Mouse (Mus musculus) WW6 (cell line): Measurements from ENCODE around the gene Lbh.

Experiments
- DNase-seq: peaks from one replicate; pipeline ENCODE4 v3.0.0-alpha.2; 2013; ENCODE audit warnings: low read depth, low spot score

Gene Lbh

GRCm38 (mm10) chr17:72938871-72939568 is 20.9 kb downstream of the Lbh start:
- DNase-seq, result no peak

- DNase-seq, result no peak
Observed at GRCm38 (mm10) chr17:72939569-72939899, 21.4 kb downstream of the Lbh start.

- DNase-seq, result no peak
Observed at GRCm38 (mm10) chr17:72944368-72944767, 26.3 kb downstream of the Lbh start.

DNA sequence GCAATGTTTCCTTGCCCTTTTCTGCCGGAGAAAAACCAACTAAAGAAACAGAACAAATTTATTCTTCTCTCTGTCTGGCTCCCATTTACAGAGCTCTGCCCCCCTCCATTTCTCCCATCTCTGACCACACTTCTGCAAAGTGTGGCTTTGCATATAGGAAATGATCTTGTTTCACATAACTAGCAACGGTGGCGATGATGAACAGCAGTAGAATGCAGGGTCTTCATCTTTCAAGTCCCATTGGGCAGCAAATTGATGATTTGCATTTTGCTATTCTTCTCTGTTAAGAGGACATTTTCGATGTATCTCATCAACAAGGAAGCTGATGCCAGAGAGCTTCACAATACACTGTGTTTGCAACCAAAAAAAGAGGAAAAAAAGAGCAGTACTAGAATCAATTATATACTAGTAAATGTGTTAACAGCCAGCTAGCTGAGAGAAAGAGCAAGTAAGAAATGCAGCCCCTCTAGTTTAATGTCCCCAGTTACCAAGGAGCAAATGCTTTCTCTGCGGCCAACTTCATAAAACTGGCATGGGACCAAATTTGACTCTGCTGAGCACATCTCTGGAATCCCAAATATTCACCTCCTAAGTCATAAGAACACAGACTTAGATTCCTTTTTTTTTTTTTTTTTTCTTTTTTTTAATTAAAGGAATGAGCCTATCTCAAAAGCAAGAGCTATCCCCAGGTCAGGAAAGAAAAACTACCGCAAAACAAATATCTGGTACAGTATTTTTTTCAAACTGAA is 29.2 kb downstream of the Lbh start:
- no peak for DNase-seq

DNA sequence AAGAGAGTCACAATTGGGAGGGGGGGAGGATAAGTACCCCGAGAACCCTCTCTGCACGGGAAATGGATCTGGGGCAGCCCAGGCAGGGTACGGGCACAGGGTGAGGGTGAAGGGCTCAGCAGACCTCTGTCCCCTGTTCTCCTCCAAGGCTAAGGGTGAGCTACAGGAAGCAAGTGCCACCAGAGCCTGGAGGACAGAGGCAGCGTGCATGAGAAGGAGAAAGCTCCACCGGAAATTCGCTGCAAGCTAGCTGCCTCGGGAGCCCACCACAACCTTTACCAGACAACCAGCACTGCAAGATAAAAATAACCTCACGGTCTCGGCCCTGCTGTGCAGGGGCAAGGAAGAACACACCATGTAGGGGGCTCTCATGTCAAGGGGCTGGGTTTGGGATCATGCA is 30.0 kb downstream of the Lbh start:
- DNase-seq, result no peak

GRCm38 (mm10) chr17:72949247-72949701 is 31.2 kb downstream of the Lbh start:
- no peak for DNase-seq

GRCm38 (mm10) chr17:72951331-72951730 is 33.2 kb downstream of the Lbh start:
- DNase-seq, result no peak

GRCm38 (mm10) chr17:72953811-72954685 is 35.9 kb downstream of the Lbh start:
- no peak for DNase-seq

DNA sequence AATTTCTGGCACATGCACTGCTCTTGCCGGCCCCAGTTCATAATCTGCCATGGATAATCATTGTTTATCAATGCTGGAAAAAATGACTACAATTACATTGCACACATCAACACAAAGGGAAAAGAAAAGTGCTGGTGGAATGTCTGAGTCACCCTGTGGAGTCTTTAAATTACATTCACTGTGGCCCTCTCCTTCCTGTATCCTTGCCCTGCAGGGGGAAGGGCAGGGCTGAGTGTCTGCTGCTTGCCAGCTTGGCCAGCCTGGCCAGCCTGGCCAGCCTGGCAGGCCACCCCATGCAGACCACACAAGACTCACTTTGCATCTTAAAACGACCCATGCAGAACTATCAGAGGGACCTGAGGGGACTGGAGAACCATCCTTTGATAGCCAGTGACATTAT is 37.4 kb downstream of the Lbh start:
- no peak for DNase-seq

DNA sequence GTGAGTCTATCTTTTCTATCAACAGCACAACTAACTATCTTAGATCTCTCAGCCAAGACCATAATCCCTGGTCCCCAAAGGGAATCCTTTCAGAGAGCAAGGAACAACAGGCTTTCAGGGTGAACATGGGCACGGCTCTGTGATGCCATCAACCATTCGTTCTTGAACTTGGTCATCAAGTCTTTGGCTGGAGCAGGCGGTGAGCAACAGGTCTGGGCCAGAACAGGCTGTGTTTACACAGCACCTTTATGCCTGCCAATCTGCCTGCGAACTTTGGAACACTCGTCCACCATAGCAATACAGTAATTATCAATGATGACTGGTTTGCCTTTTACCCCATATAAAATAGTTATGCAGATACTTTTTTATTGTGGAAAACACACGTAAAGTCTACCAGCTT is 38.9 kb downstream of the Lbh start:
- DNase-seq, result no peak

DNA sequence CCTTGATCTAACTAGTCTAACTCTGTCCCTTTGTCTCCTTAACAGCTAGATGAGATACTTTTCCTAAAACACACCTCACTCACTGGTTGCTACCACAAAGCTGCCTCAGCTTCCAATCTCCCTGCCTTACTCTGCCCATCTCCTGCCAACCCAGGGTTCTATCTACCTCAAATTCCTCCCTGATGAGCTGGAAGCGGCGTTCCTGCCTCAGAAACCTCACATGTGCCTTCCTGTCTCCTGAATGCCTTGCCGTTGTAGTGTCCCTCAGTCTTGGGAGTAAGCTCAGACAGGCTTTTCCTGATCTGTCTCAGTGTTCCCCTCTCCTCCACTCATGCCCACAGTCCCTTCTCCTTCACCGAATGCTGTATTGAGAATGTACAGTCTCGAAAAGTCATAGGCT is 40.8 kb downstream of the Lbh start:
- no peak for DNase-seq

DNA sequence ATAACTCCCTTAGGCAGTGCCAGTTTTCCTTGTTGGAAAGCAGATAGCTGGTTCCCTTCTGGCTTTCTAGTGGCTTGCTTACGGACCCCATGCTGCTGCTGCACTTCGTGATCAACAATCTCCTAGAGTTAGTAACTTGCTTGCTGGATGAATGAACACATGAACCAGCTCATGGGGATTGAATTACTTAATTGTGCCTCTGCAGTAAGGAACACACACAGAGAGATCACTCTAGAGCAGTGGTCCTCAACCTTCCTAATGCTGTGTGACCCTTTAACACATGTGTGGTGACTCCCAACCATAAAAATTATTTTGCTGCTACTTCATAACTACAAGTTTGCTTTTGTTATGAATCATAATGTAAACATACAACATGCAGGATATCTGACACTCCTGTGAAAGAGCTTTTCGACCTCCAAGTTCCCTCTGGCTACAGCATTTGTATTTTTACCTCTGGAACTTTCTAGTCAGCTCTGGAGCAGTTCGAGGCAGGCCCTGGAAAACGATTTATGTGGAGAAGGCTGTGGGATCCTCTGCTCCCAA is 41.5 kb downstream of the Lbh start:
- no peak for DNase-seq

GRCm38 (mm10) chr17:72960243-72960642 is 42.1 kb downstream of the Lbh start:
- DNase-seq, result no peak

GRCm38 (mm10) chr17:72960873-72961272 is 42.8 kb downstream of the Lbh start:
- no peak for DNase-seq

DNA sequence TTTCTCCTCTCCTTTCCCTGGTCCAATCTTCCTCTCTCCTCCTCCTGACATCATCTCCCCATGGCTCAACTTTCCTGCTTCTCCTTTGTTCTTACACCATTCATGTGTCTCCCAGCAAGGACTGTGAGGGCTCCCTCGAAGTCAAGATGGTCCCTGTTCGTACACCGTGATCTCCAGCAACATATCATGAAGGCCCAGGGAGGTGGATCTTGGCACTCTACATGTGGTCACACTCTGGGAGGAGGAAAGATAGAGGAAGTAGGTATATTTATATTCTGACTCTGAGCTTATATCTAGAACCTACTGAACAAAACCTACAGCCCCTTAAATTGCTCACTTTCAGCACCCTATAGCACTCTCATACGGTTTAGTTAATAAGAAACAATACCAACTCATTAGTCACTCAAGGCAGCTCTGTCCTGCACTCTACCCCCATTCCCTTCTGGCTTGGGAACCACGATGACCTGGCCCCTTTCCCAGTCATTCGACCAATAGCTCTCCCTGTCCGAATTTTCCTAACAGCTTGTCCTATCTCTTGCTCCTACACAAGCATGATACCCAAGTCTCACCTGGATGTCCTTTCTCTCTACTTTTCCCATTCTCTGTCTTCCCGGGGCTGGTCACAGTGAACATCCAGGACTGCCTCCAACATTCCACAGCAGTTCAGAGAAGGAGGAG is 44.0 kb downstream of the Lbh start:
- no peak for DNase-seq

- no peak for DNase-seq
Observed at GRCm38 (mm10) chr17:72965687-72966086, 47.6 kb downstream of the Lbh start.

DNA sequence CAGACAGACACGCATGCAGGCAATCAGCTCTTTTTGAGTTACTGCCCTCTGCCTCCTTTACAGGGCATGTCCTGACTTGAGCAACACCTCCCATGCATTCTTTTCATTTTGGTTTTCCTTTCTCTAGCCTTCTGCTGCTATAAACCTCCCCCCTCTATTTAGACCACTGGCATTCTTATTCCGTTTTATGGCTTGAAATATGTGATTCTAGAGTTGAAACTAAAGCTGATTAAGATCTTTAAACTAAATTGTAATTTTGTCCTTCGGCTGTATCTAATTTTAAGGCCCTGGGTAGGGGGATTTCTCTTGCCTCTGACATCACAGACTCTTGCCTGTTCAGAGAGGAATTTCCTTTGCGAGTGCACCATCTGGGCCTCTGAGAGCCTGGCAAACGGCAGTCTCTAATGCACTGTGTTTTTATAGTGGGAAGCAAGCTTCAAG is 48.0 kb downstream of the Lbh start:
- no peak for DNase-seq

DNA sequence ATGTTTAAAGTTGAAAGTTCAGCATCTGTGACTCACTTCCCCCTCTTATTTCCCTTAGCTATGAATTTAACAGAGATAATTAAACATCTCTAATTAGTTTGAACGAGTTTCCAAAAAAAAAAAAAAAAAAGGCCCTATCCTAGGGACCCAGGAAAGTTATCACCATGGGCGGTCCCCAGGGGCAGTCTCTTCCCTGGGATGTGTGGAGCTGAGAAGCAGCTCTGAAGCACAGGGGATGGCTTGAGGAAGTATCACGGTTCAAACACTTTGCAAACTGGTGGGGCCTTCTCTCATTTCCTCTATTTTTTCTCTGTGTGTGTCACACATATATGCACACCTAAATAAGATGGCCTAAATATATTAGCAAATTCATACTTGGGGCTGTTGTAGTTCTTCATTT is 48.8 kb downstream of the Lbh start:
- DNase-seq, result no peak

DNA sequence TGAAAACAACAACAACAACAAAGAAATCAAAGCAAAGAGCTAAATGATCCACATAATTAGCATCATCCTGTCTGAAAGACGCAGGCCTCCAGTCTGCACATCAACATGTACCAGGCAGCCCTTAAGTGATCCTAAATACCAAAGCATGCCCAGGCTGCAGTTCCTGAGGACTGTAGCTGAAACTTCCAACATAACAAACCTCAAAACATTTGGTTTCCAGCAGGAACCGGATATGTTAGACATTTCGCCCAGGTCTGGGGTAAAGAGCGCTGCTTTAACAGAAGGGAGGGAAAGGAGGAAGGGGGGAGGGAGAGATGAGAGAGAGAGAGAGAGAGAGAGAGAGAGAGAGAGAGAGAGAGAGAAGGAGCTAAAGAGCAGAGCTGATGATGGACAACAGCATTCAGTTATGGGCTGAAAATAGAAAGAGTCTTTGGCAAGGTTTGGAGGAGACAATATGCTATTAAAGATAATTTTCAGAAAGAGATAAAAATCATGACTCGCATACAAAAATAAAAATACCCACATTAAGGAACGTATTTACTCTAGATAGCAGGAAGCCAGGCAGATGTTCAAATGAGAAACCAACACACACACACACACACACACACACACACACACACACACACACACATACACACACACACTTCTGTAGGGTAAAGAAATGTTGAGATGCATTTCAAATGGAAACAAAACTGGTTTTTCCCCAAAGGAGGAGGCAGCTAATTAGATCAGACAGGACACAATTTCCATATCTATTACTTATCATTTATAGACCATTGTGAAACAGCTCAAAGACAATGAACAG is 49.5 kb downstream of the Lbh start:
- no peak for DNase-seq

- DNase-seq, result no peak
Observed at GRCm38 (mm10) chr17:72968666-72969065, 50.6 kb downstream of the Lbh start.
